Mouse (Mus musculus): ENCODE results near the gene Ankrd35. TPM values are rescaled to one million over a fixed set of nuclear protein-coding genes. Genes with fewer than 3 reads are reported as not detected.
"Not testable (repeated sequence)": the region's sequence is repeated elsewhere in the genome, so short reads cannot be mapped to it uniquely, and the experiment has no call there.

Gene Ankrd35
- polyA plus RNA-seq, 1 experiment from 2014 or later, result 0.16 TPM

GRCm38 (mm10) chr3:96680269-96680956, 10.5 kb downstream of the Ankrd35 start:
- H3K27me3 ChIP-seq (ENCODE audit: control insufficient read depth, insufficient read depth, low read length), result peaks cover 5% of the 10 kb centered on the region; the same call in 1 of the 2 replicates
- H3K4me2 ChIP-seq (ENCODE audit: low read depth), result no peak overlapping the region
- no peaks in the 10 kb centered on the region for H3K36me3 ChIP-seq (ENCODE audit: control insufficient read depth, insufficient read depth, low read length)
- no peaks in the 10 kb centered on the region for H3K9me3 ChIP-seq (ENCODE audit: control insufficient read depth, low read length)
- H3K27ac ChIP-seq (ENCODE audit: low read depth, low read length), result no peak overlapping the region
- no peak overlapping the region for H3K9ac ChIP-seq (ENCODE audit: low read length)
- ATAC-seq (ENCODE audit: insufficient read depth, low FRiP score, low TSS enrichment) (no peak), DNase-seq (ENCODE audit: low spot score) (no peak)
- 17% methylated on average over 12 of the region's 12 CpGs for WGBS
- H3K4me1 ChIP-seq (ENCODE audit: control insufficient read depth, insufficient read depth, low read length), result no peaks in the 10 kb centered on the region
- H3K4me3 ChIP-seq (ENCODE audit: low read depth, low read length), result no peak overlapping the region

DNA sequence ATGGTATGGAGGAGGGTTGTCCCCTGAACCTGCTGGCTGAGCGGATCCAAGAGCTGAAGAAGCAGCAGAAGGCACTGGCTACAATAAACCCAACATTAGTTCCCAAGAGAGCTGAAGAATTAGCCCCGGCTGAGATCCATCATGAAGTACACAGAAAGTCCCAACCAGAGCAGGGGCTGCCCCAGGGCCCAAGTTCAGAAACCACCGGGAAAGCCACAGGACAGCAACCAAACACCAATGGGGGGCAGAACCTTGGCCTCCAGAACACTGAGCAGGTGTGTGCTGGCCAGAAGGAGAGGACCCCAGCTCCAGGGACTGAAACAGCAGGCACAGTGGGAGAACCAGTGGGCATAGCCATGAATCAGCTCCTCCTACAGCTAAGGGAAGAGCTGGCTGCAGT, 13.6 kb downstream of the Ankrd35 start:
- Histone ChIP-seq H3K36me3 (ENCODE audit: control insufficient read depth, insufficient read depth, low read length) (no peaks in the 10 kb centered on the region), H3K4me3 (ENCODE audit: low read depth, low read length) (no peak overlapping the region), H3K4me2 (ENCODE audit: low read depth) (no peak overlapping the region), H3K4me1 (ENCODE audit: control insufficient read depth, insufficient read depth, low read length) (no peaks in the 10 kb centered on the region), H3K27ac (ENCODE audit: low read depth, low read length) (no peak overlapping the region), H3K9me3 (ENCODE audit: control insufficient read depth, low read length) (no peaks in the 10 kb centered on the region), H3K9ac (ENCODE audit: low read length) (no peak overlapping the region), H3K27me3 (ENCODE audit: control insufficient read depth, insufficient read depth, low read length) (peaks cover 5% of the 10 kb centered on the region; the same call in 1 of the 2 replicates)
- no peak for ATAC-seq (ENCODE audit: insufficient read depth, low FRiP score, low TSS enrichment)
- 88% methylated on average over 3 of the region's 3 CpGs for WGBS
- no peak for DNase-seq (ENCODE audit: low spot score)

DNA sequence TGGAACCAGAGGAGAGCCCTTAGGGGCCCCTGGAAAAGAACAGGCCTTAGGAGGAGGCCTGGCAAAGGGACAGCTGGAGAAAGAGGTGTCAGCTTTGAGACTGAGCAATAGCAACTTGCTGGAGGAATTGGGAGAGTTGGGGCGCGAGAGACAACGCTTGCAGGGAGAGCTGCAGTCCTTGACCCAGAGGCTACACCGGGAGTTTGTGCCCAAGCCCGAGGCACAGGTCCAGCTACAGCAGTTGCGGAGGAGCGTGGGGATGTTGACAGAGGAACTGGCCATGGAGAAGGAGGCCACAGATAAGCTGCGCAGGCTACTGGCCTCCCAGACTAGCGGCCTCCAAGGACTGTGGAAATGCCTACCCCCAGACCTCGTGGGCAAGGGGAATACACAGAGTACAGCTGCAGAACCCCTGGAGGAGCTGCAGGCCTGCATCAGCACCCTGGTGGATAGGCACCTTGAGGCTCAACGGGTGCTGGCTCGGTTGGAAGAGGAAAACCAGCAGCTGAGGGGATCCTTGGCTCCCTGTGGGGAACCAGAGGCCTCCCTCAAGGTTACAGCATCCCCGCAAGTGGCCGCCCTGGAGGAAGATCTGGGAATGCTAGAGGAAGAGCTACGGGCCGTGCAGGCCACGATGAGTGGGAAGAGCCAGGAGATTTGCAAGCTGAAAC, 14.4 kb downstream of the Ankrd35 start:
- Histone ChIP-seq H3K9ac (ENCODE audit: low read length) (peak overlapping the region; percentile 28; the same call in 1 of the 2 replicates), H3K4me1 (ENCODE audit: control insufficient read depth, insufficient read depth, low read length) (no peaks in the 10 kb centered on the region), H3K27me3 (ENCODE audit: control insufficient read depth, insufficient read depth, low read length) (peaks cover 5% of the 10 kb centered on the region; the same call in 1 of the 2 replicates), H3K36me3 (ENCODE audit: control insufficient read depth, insufficient read depth, low read length) (no peaks in the 10 kb centered on the region), H3K4me3 (ENCODE audit: low read depth, low read length) (no peak overlapping the region), H3K27ac (ENCODE audit: low read depth, low read length) (no peak overlapping the region), H3K4me2 (ENCODE audit: low read depth) (peak overlapping the region; percentile 22), H3K9me3 (ENCODE audit: control insufficient read depth, low read length) (no peaks in the 10 kb centered on the region)
- 53% methylated on average over 17 of the region's 17 CpGs for WGBS
- ATAC-seq (ENCODE audit: insufficient read depth, low FRiP score, low TSS enrichment) (no peak), DNase-seq (ENCODE audit: low spot score) (no peak)

DNA sequence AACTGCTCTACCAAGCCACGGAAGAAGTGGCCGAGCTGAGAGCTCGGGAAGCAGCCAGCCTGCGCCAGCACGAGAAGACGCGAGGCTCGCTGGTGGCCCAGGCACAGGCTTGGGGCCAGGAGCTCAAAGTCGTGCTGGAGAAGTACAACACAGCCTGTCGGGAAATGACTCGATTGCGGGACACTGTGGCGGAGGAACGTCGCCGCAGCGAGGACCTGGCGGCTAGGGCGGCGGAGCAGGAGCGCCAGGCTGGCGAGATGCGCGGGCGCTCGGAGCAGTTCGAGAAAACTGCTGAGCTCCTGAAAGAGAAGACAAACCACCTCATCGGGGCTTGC, 14.9 kb downstream of the Ankrd35 start:
- Histone ChIP-seq H3K36me3 (ENCODE audit: control insufficient read depth, insufficient read depth, low read length) (no peaks in the 10 kb centered on the region), H3K9me3 (ENCODE audit: control insufficient read depth, low read length) (no peaks in the 10 kb centered on the region), H3K4me1 (ENCODE audit: control insufficient read depth, insufficient read depth, low read length) (no peaks in the 10 kb centered on the region), H3K4me2 (ENCODE audit: low read depth) (peak overlapping the region; percentile 22), H3K27me3 (ENCODE audit: control insufficient read depth, insufficient read depth, low read length) (peaks cover 5% of the 10 kb centered on the region; the same call in 1 of the 2 replicates), H3K4me3 (ENCODE audit: low read depth, low read length) (peak overlapping the region; percentile 19; the same call in 1 of the 2 replicates), H3K27ac (ENCODE audit: low read depth, low read length) (no peak overlapping the region), H3K9ac (ENCODE audit: low read length) (peak overlapping the region; percentile 28; the same call in 1 of the 2 replicates)
- WGBS, result 36% methylated on average over 28 of the region's 28 CpGs
- DNase-seq (ENCODE audit: low spot score) (no peak), ATAC-seq (ENCODE audit: insufficient read depth, low FRiP score, low TSS enrichment) (no peak)

- not testable (repeated sequence) for H3K4me3 ChIP-seq (ENCODE audit: low read depth, low read length); H3K4me2 ChIP-seq (ENCODE audit: low read depth); H3K27ac ChIP-seq (ENCODE audit: low read depth, low read length); H3K9ac ChIP-seq (ENCODE audit: low read length); DNase-seq (ENCODE audit: low spot score); H3K9me3 ChIP-seq (ENCODE audit: control insufficient read depth, low read length); ATAC-seq (ENCODE audit: insufficient read depth, low FRiP score, low TSS enrichment); H3K36me3 ChIP-seq (ENCODE audit: control insufficient read depth, insufficient read depth, low read length); H3K27me3 ChIP-seq (ENCODE audit: control insufficient read depth, insufficient read depth, low read length); H3K4me1 ChIP-seq (ENCODE audit: control insufficient read depth, insufficient read depth, low read length)
- WGBS, result 93% methylated on average over 5 of the region's 5 CpGs
Observed at GRCm38 (mm10) chr3:96686057-96686456, 16.1 kb downstream of the Ankrd35 start.

DNA sequence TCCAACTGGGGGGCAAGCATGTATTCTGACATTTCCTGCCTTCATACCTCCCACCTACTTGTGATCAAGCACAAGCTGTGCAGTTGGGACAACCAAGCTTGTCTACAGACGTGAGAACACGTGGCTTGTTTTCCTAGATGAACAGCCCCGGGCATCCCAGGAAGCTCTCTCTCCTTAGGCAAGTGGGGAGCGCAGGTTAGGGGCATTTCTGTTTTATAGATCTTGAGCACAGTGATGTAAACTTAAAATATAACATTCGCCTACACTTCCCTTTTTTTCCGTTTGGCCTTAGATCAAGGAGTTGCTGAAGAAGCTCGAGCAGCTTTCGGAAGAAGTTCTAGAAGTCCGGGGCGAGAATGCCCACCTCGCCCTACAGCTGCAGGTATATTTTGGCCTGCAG, 18.9 kb downstream of the Ankrd35 start:
- no peak overlapping the region for H3K4me2 ChIP-seq (ENCODE audit: low read depth)
- peaks cover 5% of the 10 kb centered on the region; the same call in 1 of the 2 replicates for H3K27me3 ChIP-seq (ENCODE audit: control insufficient read depth, insufficient read depth, low read length)
- H3K4me3 ChIP-seq (ENCODE audit: low read depth, low read length), result no peak overlapping the region
- WGBS, result 83% methylated on average over 11 of the region's 11 CpGs
- DNase-seq (ENCODE audit: low spot score), result no peak
- H3K4me1 ChIP-seq (ENCODE audit: control insufficient read depth, insufficient read depth, low read length), result no peaks in the 10 kb centered on the region
- H3K9ac ChIP-seq (ENCODE audit: low read length), result no peak overlapping the region
- no peaks in the 10 kb centered on the region for H3K9me3 ChIP-seq (ENCODE audit: control insufficient read depth, low read length)
- H3K27ac ChIP-seq (ENCODE audit: low read depth, low read length), result no peak overlapping the region
- ATAC-seq (ENCODE audit: insufficient read depth, low FRiP score, low TSS enrichment), result no peak
- no peaks in the 10 kb centered on the region for H3K36me3 ChIP-seq (ENCODE audit: control insufficient read depth, insufficient read depth, low read length)

DNA sequence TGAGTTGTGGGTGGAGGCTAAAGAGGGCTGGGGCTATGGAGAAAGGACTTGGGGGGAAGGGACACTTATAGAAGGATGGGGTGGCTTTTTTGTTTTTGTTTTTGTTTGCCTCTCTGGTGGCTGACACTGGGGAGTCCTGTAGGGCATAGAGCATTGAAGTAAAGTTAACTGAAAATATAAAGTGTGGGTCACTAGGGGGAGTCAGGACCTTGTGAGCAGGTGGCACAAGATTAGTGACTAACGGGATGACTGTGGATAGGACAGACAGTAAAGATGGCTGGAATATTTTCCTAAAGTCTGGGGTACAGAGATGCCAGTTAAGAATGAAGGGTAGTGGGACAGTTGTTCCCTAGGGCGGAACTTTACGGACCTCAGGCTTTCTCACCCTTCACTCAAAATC, 20.4 kb downstream of the Ankrd35 start:
- H3K9ac ChIP-seq (ENCODE audit: low read length), result no peak overlapping the region
- 47% methylated on average over 3 of the region's 3 CpGs for WGBS
- H3K4me2 ChIP-seq (ENCODE audit: low read depth), result no peak overlapping the region
- H3K36me3 ChIP-seq (ENCODE audit: control insufficient read depth, insufficient read depth, low read length), result no peaks in the 10 kb centered on the region
- no peak overlapping the region for H3K27ac ChIP-seq (ENCODE audit: low read depth, low read length)
- DNase-seq (ENCODE audit: low spot score), result no peak
- H3K9me3 ChIP-seq (ENCODE audit: control insufficient read depth, low read length), result no peaks in the 10 kb centered on the region
- no peaks in the 10 kb centered on the region for H3K27me3 ChIP-seq (ENCODE audit: control insufficient read depth, insufficient read depth, low read length)
- no peak overlapping the region for H3K4me3 ChIP-seq (ENCODE audit: low read depth, low read length)
- H3K4me1 ChIP-seq (ENCODE audit: control insufficient read depth, insufficient read depth, low read length), result no peaks in the 10 kb centered on the region
- ATAC-seq (ENCODE audit: insufficient read depth, low FRiP score, low TSS enrichment), result no peak

DNA sequence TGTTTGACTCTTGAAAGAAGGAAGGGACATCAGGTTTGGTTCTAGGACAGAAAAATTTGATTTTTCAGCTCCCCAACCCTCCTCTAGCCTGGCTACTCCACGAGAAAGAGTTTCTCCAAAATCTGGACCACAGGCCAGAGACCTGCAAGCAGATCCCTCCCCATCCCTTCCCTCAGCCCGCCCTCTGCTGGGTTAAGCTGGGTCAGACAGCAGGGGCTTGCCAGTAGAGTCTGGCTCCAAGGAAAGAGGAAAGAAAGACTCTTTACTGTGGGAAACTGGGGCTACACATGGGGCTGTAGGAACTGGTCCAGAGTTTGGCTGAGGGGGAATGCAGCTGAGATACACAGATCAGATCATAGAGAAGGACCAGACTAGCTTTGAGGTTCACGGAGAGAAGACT, 22.6 kb downstream of the Ankrd35 start:
- H3K4me3 ChIP-seq (ENCODE audit: low read depth, low read length), result no peak overlapping the region
- DNase-seq (ENCODE audit: low spot score), result peak; percentile 43
- no peak for ATAC-seq (ENCODE audit: insufficient read depth, low FRiP score, low TSS enrichment)
- H3K27me3 ChIP-seq (ENCODE audit: control insufficient read depth, insufficient read depth, low read length), result no peaks in the 10 kb centered on the region
- H3K36me3 ChIP-seq (ENCODE audit: control insufficient read depth, insufficient read depth, low read length), result no peaks in the 10 kb centered on the region
- H3K27ac ChIP-seq (ENCODE audit: low read depth, low read length), result no peak overlapping the region
- H3K9ac ChIP-seq (ENCODE audit: low read length), result no peak overlapping the region
- peaks cover 6% of the 10 kb centered on the region; the same call in 1 of the 2 replicates for H3K4me1 ChIP-seq (ENCODE audit: control insufficient read depth, insufficient read depth, low read length)
- no peaks in the 10 kb centered on the region for H3K9me3 ChIP-seq (ENCODE audit: control insufficient read depth, low read length)
- WGBS, result 17% methylated on average over 3 of the region's 3 CpGs
- H3K4me2 ChIP-seq (ENCODE audit: low read depth), result no peak overlapping the region

GRCm38 (mm10) chr3:96693579-96693978, 23.6 kb downstream of the Ankrd35 start:
- WGBS, result 93% methylated on average over 1 of the region's 1 CpGs
- Histone ChIP-seq H3K4me2 (ENCODE audit: low read depth) (no peak overlapping the region), H3K9me3 (ENCODE audit: control insufficient read depth, low read length) (no peaks in the 10 kb centered on the region), H3K4me1 (ENCODE audit: control insufficient read depth, insufficient read depth, low read length) (peaks cover 9% of the 10 kb centered on the region; the same call in 1 of the 2 replicates), H3K27ac (ENCODE audit: low read depth, low read length) (no peak overlapping the region), H3K9ac (ENCODE audit: low read length) (no peak overlapping the region), H3K4me3 (ENCODE audit: low read depth, low read length) (no peak overlapping the region), H3K36me3 (ENCODE audit: control insufficient read depth, insufficient read depth, low read length) (no peaks in the 10 kb centered on the region), H3K27me3 (ENCODE audit: control insufficient read depth, insufficient read depth, low read length) (no peaks in the 10 kb centered on the region)
- ATAC-seq (ENCODE audit: insufficient read depth, low FRiP score, low TSS enrichment) (no peak), DNase-seq (ENCODE audit: low spot score) (no peak)
